Mouse (Mus musculus) hindlimb bud, embryonic 11.5 days (tissue): ENCODE data around the gene Lmo4.

Source experiments
- DNase-seq: peaks from one replicate; pipeline ENCODE4 v3.0.0-alpha.2; 2012; ENCODE audit warnings: low read depth, low spot score; ENCODE audit errors: extremely low spot score

Gene Lmo4

GRCm38 (mm10) chr3:144161261-144161660 is 43.8 kb downstream of the Lmo4 start:
- no peak for DNase-seq

- DNase-seq: no peak
Measured at GRCm38 (mm10) chr3:144155746-144156145, 49.3 kb downstream of the Lmo4 start.

GRCm38 (mm10) chr3:144153395-144153794 is 51.6 kb downstream of the Lmo4 start:
- no peak for DNase-seq

GRCm38 (mm10) chr3:144151001-144151400 is 54.0 kb downstream of the Lmo4 start:
- DNase-seq: no peak

- DNase-seq: no peak
Measured at GRCm38 (mm10) chr3:144148234-144148633, 56.8 kb downstream of the Lmo4 start.

GRCm38 (mm10) chr3:144147244-144147643 is 57.8 kb downstream of the Lmo4 start:
- DNase-seq: no peak

GRCm38 (mm10) chr3:144144066-144144465 is 61.0 kb downstream of the Lmo4 start:
- DNase-seq: no peak

- DNase-seq: no peak
Measured at GRCm38 (mm10) chr3:144142939-144143338, 62.1 kb downstream of the Lmo4 start.

GRCm38 (mm10) chr3:144141786-144142185 is 63.2 kb downstream of the Lmo4 start:
- DNase-seq: no peak

GRCm38 (mm10) chr3:144140816-144141215 is 64.2 kb downstream of the Lmo4 start:
- no peak for DNase-seq

- no peak for DNase-seq
Measured at GRCm38 (mm10) chr3:144138659-144139058, 66.4 kb downstream of the Lmo4 start.
